Mouse (Mus musculus) E14TG2a.4 (cell line): ENCODE measurements around the gene Wfdc8.
"Not testable (repeated sequence)": the region's sequence is repeated elsewhere in the genome, so short reads cannot be mapped to it uniquely, and the experiment has no call there.

ENCODE experiments used
- H3K27me3 ChIP-seq: 2 replicates; pipeline ENCODE4 v1.6.1; 2014; ENCODE audit warnings: low read length, control low read depth; ENCODE audit not compliant: insufficient read depth
- H3K36me3 ChIP-seq: 2 replicates; pipeline ENCODE4 v1.6.1; 2014; ENCODE audit warnings: low read length, control low read depth; ENCODE audit not compliant: insufficient read depth
- H3K4me1 ChIP-seq: replicated peaks from 2 replicates; pipeline ENCODE4 v1.6.1; 2014; ENCODE audit warnings: low read depth, low read length, control low read depth
- H3K4me3 ChIP-seq: replicated peaks from 2 replicates; pipeline ENCODE4 v1.5.1; 2014; ENCODE audit warnings: mild to moderate bottlenecking, low read length
- H3K9me3 ChIP-seq: 2 replicates; pipeline ENCODE4 v1.6.1; 2014; ENCODE audit warnings: low read length, control low read depth
- CTCF ChIP-seq: conservative IDR thresholded peaks from 2 replicates; pipeline ENCODE4 v1.5.1; 2014; ENCODE audit warnings: low read length
- NANOG ChIP-seq: IDR thresholded peaks from 2 replicates; pipeline ENCODE4 v1.6.1; 2014; ENCODE audit warnings: borderline replicate concordance, low read length, mixed read lengths
- POU5F1 ChIP-seq: IDR thresholded peaks from 2 replicates; pipeline ENCODE4 v1.6.1; 2014; ENCODE audit warnings: low read length, borderline replicate concordance

Wfdc8 gene

GRCm38 (mm10) chr2:164615386-164615785 is 2.0 kb upstream of the Wfdc8 start:
- no peaks in the 10 kb centered on the region for H3K36me3 ChIP-seq

GRCm38 (mm10) chr2:164608781-164609180 is 4.6 kb downstream of the Wfdc8 start:
- Histone ChIP-seq H3K4me3 (peak overlapping the region; percentile 29; the same call in 1 of the 2 replicates), H3K9me3 (no peaks in the 10 kb centered on the region), H3K27me3 (peaks cover 18% of the 10 kb centered on the region), H3K36me3 (no peaks in the 10 kb centered on the region), H3K4me1 (peaks cover 7% of the 10 kb centered on the region)
- TF ChIP-seq POU5F1 (no peak), CTCF (no peak), NANOG (no peak)

More at GRCm38 (mm10) chr2:164615386-164615785, 2.0 kb upstream of the Wfdc8 start:
- Histone ChIP-seq H3K27me3 (no peaks in the 10 kb centered on the region; the same call in 1 of the 2 replicates), H3K4me3 (no peak overlapping the region), H3K4me1 (no peaks in the 10 kb centered on the region), H3K9me3 (peaks cover under 1% of the 10 kb centered on the region; the same call in 1 of the 2 replicates)
- TF ChIP-seq POU5F1 = no peak
- TF ChIP-seq NANOG = no peak
- no peak for TF ChIP-seq CTCF

- H3K36me3 ChIP-seq = no peaks in the 10 kb centered on the region
- peaks cover 7% of the 10 kb centered on the region for H3K4me1 ChIP-seq
- H3K9me3 ChIP-seq = no peaks in the 10 kb centered on the region
- no peak overlapping the region for H3K4me3 ChIP-seq
- no peak for TF ChIP-seq POU5F1
- no peak for TF ChIP-seq CTCF
- TF ChIP-seq NANOG = no peak
- peaks cover 23% of the 10 kb centered on the region for H3K27me3 ChIP-seq
These were observed 9.0 kb downstream of the Wfdc8 start for GRCm38 (mm10) chr2:164604411-164604810.

- no peak overlapping the region for H3K4me3 ChIP-seq
- peaks cover 3% of the 10 kb centered on the region for H3K4me1 ChIP-seq
- peaks cover 18% of the 10 kb centered on the region for H3K27me3 ChIP-seq
- H3K9me3 ChIP-seq = no peaks in the 10 kb centered on the region
- no peaks in the 10 kb centered on the region for H3K36me3 ChIP-seq
- TF ChIP-seq CTCF = peak; percentile 90
- TF ChIP-seq POU5F1 = no peak
- TF ChIP-seq NANOG = no peak
These were observed 9.9 kb downstream of the Wfdc8 start for GRCm38 (mm10) chr2:164603482-164603881.

- Histone ChIP-seq H3K4me3 (no peak overlapping the region), H3K27me3 (peaks cover 4% of the 10 kb centered on the region; the same call in 1 of the 2 replicates), H3K9me3 (no peaks in the 10 kb centered on the region), H3K4me1 (no peaks in the 10 kb centered on the region), H3K36me3 (no peaks in the 10 kb centered on the region)
- TF ChIP-seq CTCF (peak; percentile 59), POU5F1 (no peak), NANOG (no peak)
These were observed 13.2 kb downstream of the Wfdc8 start for GRCm38 (mm10) chr2:164600179-164600578.

- TF ChIP-seq NANOG (no peak), POU5F1 (no peak), CTCF (no peak)
- H3K36me3 ChIP-seq = no peaks in the 10 kb centered on the region
- peaks cover 17% of the 10 kb centered on the region for H3K4me1 ChIP-seq
- no peaks in the 10 kb centered on the region for H3K9me3 ChIP-seq
- no peak within 1 kb of the TSS for H3K4me3 ChIP-seq
- H3K27me3 ChIP-seq = no peaks in the 10 kb centered on the region
These were observed 19.9 kb downstream of the Wfdc8 start, which contains the start of gene Eppin for GRCm38 (mm10) chr2:164593494-164593893. Gene Eppin, minus strand, starts transcription at chr2:164593594.

- Histone ChIP-seq H3K9me3 (no peaks in the 10 kb centered on the region), H3K4me3 (no peak overlapping the region), H3K4me1 (peaks cover 17% of the 10 kb centered on the region), H3K27me3 (no peaks in the 10 kb centered on the region), H3K36me3 (no peaks in the 10 kb centered on the region)
- TF ChIP-seq NANOG (no peak), POU5F1 (no peak), CTCF (peak; percentile 30; the same call in 1 of the 2 replicates)
These were observed 21.4 kb downstream of the Wfdc8 start for GRCm38 (mm10) chr2:164592014-164592413.

GRCm38 (mm10) chr2:164585025-164585725 is 28.3 kb downstream of the Wfdc8 start, which contains the start of gene Wfdc6a:
Gene Wfdc6a, minus strand, starts transcription at chr2:164585447.
- not testable (repeated sequence) for H3K27me3 ChIP-seq, H3K4me1 ChIP-seq, H3K4me3 ChIP-seq, H3K9me3 ChIP-seq, H3K36me3 ChIP-seq

GRCm38 (mm10) chr2:164573359-164573758 is 40.1 kb downstream of the Wfdc8 start, which contains the start of gene Spint3:
Gene Spint3, minus strand, starts transcription at chr2:164573459.
- H3K36me3 ChIP-seq, H3K27me3 ChIP-seq, H3K4me3 ChIP-seq, H3K9me3 ChIP-seq, H3K4me1 ChIP-seq: not testable (repeated sequence)
